Mouse (Mus musculus): ENCODE measurements at regions not wholly inside any gene's neighbourhood (a gene's known extent, or its start where the extent isn't known, plus 50 kb on each side); places are given as distances from the start of the nearest gene placed in this dataset.
"Not testable (repeated sequence)": the region's sequence is repeated elsewhere in the genome, so short reads cannot be mapped to it uniquely, and the experiment has no call there.

- Histone ChIP-seq H3K9me3 (replicated peaks) (no peaks in the 10 kb centered on the region), H3K9ac (no peak overlapping the region), H3K27me3 (no peaks in the 10 kb centered on the region), H3K27ac (no peak overlapping the region), H3K4me1 (no peaks in the 10 kb centered on the region), H3K36me3 (no peaks in the 10 kb centered on the region), H3K4me3 (no peak overlapping the region), H3K4me2 (replicated peaks) (no peak overlapping the region)
- no peak for ATAC-seq (ENCODE audit: low FRiP score)
- WGBS: 84% methylated on average over 2 of the region's 2 CpGs
Measured at GRCm38 (mm10) chr4:69677315-69677714, 723.1 kb upstream of the Brinp1 start.

- H3K27me3 ChIP-seq: no peaks in the 10 kb centered on the region
- no peak overlapping the region for H3K4me2 ChIP-seq (replicated peaks)
- H3K4me3 ChIP-seq: no peak overlapping the region
- H3K27ac ChIP-seq: no peak overlapping the region
- H3K9me3 ChIP-seq (replicated peaks): no peaks in the 10 kb centered on the region
- no peaks in the 10 kb centered on the region for H3K4me1 ChIP-seq
- ATAC-seq (ENCODE audit: low FRiP score): no peak
- no peak overlapping the region for H3K9ac ChIP-seq
- H3K36me3 ChIP-seq: no peaks in the 10 kb centered on the region
Measured at GRCm38 (mm10) chr4:69673456-69673855, 719.3 kb upstream of the Brinp1 start.

GRCm38 (mm10) chr4:69628908-69629307 lies 674.7 kb upstream of the Brinp1 start:
- H3K9ac ChIP-seq: no peak overlapping the region
- no peak overlapping the region for H3K4me2 ChIP-seq (replicated peaks)
- no peaks in the 10 kb centered on the region for H3K36me3 ChIP-seq
- H3K27me3 ChIP-seq: no peaks in the 10 kb centered on the region
- WGBS: 41% methylated on average over 2 of the region's 2 CpGs
- H3K4me3 ChIP-seq: no peak overlapping the region
- H3K4me1 ChIP-seq: peaks cover 5% of the 10 kb centered on the region; the same call in 1 of the 2 replicates
- no peak overlapping the region for H3K27ac ChIP-seq
- no peaks in the 10 kb centered on the region for H3K9me3 ChIP-seq (replicated peaks)
- ATAC-seq (ENCODE audit: low FRiP score): peak; percentile 75; the same call in 1 of the 2 replicates

GRCm38 (mm10) chr4:69626426-69626825 lies 672.2 kb upstream of the Brinp1 start:
- H3K36me3 ChIP-seq; H3K27ac ChIP-seq; H3K9me3 ChIP-seq (replicated peaks); H3K27me3 ChIP-seq; H3K4me2 ChIP-seq (replicated peaks); H3K4me1 ChIP-seq; H3K4me3 ChIP-seq; ATAC-seq (ENCODE audit: low FRiP score); H3K9ac ChIP-seq: not testable (repeated sequence)
- WGBS: 90% methylated on average over 2 of the region's 2 CpGs

- ATAC-seq (ENCODE audit: low FRiP score): no peak
- 60% methylated on average over 2 of the region's 2 CpGs for WGBS
- Histone ChIP-seq H3K27ac (no peak overlapping the region), H3K27me3 (no peaks in the 10 kb centered on the region), H3K4me3 (no peak overlapping the region), H3K4me2 (replicated peaks) (no peak overlapping the region), H3K9me3 (replicated peaks) (no peaks in the 10 kb centered on the region), H3K4me1 (peaks cover 5% of the 10 kb centered on the region; the same call in 1 of the 2 replicates), H3K36me3 (no peaks in the 10 kb centered on the region), H3K9ac (no peak overlapping the region)
Measured at GRCm38 (mm10) chr4:69625831-69626230, 671.6 kb upstream of the Brinp1 start.

GRCm38 (mm10) chr4:69621058-69621609 lies 666.9 kb upstream of the Brinp1 start:
- ATAC-seq (ENCODE audit: low FRiP score): no peak

GRCm38 (mm10) chr4:69618161-69618730 lies 664.0 kb upstream of the Brinp1 start:
- H3K27me3 ChIP-seq: no peaks in the 10 kb centered on the region
- no peak overlapping the region for H3K4me2 ChIP-seq (replicated peaks)
- no peaks in the 10 kb centered on the region for H3K36me3 ChIP-seq
- no peaks in the 10 kb centered on the region for H3K9me3 ChIP-seq (replicated peaks)
- H3K9ac ChIP-seq: no peak overlapping the region
- H3K4me1 ChIP-seq: no peaks in the 10 kb centered on the region
- H3K4me3 ChIP-seq: no peak overlapping the region
- H3K27ac ChIP-seq: no peak overlapping the region
- peak; percentile 85 for ATAC-seq (ENCODE audit: low FRiP score)
- WGBS: 74% methylated on average over 5 of the region's 5 CpGs

More at GRCm38 (mm10) chr4:69621058-69621609, 666.9 kb upstream of the Brinp1 start:
- Histone ChIP-seq H3K4me3 (no peak overlapping the region), H3K27ac (no peak overlapping the region), H3K4me1 (no peaks in the 10 kb centered on the region), H3K4me2 (replicated peaks) (no peak overlapping the region), H3K9me3 (replicated peaks) (no peaks in the 10 kb centered on the region), H3K36me3 (no peaks in the 10 kb centered on the region), H3K27me3 (no peaks in the 10 kb centered on the region), H3K9ac (no peak overlapping the region)
- 95% methylated on average over 2 of the region's 2 CpGs for WGBS

GRCm38 (mm10) chr4:69614901-69615300 lies 660.7 kb upstream of the Brinp1 start:
- Histone ChIP-seq H3K9ac (no peak overlapping the region), H3K4me3 (no peak overlapping the region), H3K27ac (no peak overlapping the region), H3K27me3 (no peaks in the 10 kb centered on the region), H3K36me3 (no peaks in the 10 kb centered on the region), H3K4me2 (replicated peaks) (no peak overlapping the region), H3K9me3 (replicated peaks) (no peaks in the 10 kb centered on the region), H3K4me1 (no peaks in the 10 kb centered on the region)
- ATAC-seq (ENCODE audit: low FRiP score): no peak
- 93% methylated on average over 1 of the region's 1 CpGs for WGBS

- Histone ChIP-seq H3K4me3 (no peak overlapping the region), H3K36me3 (no peaks in the 10 kb centered on the region), H3K4me2 (replicated peaks) (no peak overlapping the region), H3K9me3 (replicated peaks) (no peaks in the 10 kb centered on the region), H3K27ac (no peak overlapping the region), H3K9ac (no peak overlapping the region), H3K4me1 (no peaks in the 10 kb centered on the region), H3K27me3 (no peaks in the 10 kb centered on the region)
- WGBS: 80% methylated on average over 5 of the region's 5 CpGs
- ATAC-seq (ENCODE audit: low FRiP score): no peak
Measured at GRCm38 (mm10) chr4:69611681-69612300, 657.6 kb upstream of the Brinp1 start.

GRCm38 (mm10) chr4:69608885-69609284 lies 654.7 kb upstream of the Brinp1 start:
- no peaks in the 10 kb centered on the region for H3K27me3 ChIP-seq
- no peak overlapping the region for H3K4me2 ChIP-seq (replicated peaks)
- H3K4me3 ChIP-seq: no peak overlapping the region
- no peaks in the 10 kb centered on the region for H3K9me3 ChIP-seq (replicated peaks)
- H3K4me1 ChIP-seq: no peaks in the 10 kb centered on the region
- no peaks in the 10 kb centered on the region for H3K36me3 ChIP-seq
- H3K27ac ChIP-seq: no peak overlapping the region
- WGBS: 89% methylated on average over 1 of the region's 1 CpGs
- no peak for ATAC-seq (ENCODE audit: low FRiP score)
- no peak overlapping the region for H3K9ac ChIP-seq

- Histone ChIP-seq H3K9ac (no peak overlapping the region), H3K27ac (no peak overlapping the region)
Measured at GRCm38 (mm10) chr4:69596992-69597541, 642.9 kb upstream of the Brinp1 start.

GRCm38 (mm10) chr4:69594022-69594421 lies 639.8 kb upstream of the Brinp1 start:
- Histone ChIP-seq H3K27ac (no peak overlapping the region), H3K4me2 (replicated peaks) (no peak overlapping the region), H3K4me3 (no peak overlapping the region), H3K9me3 (replicated peaks) (no peaks in the 10 kb centered on the region), H3K36me3 (no peaks in the 10 kb centered on the region), H3K4me1 (peaks cover 3% of the 10 kb centered on the region; the same call in 1 of the 2 replicates), H3K9ac (no peak overlapping the region), H3K27me3 (no peaks in the 10 kb centered on the region)
- peak; percentile 62 for ATAC-seq (ENCODE audit: low FRiP score)
- 40% methylated on average over 2 of the region's 2 CpGs for WGBS

More at GRCm38 (mm10) chr4:69596992-69597541, 642.9 kb upstream of the Brinp1 start:
- Histone ChIP-seq H3K9me3 (replicated peaks) (no peaks in the 10 kb centered on the region), H3K27me3 (no peaks in the 10 kb centered on the region), H3K36me3 (no peaks in the 10 kb centered on the region), H3K4me3 (no peak overlapping the region), H3K4me2 (replicated peaks) (no peak overlapping the region), H3K4me1 (peaks cover 3% of the 10 kb centered on the region; the same call in 1 of the 2 replicates)
- WGBS: 31% methylated on average over 6 of the region's 6 CpGs
- peak; percentile 73 for ATAC-seq (ENCODE audit: low FRiP score)

Data from hindbrain, embryonic 12.5 days (tissue).